Mouse (Mus musculus): ENCODE data around the gene Depdc5. TPM values are rescaled to one million over a fixed set of nuclear protein-coding genes. Genes with fewer than 3 reads are reported as not detected.
"Not testable (repeated sequence)": the region's sequence is repeated elsewhere in the genome, so short reads cannot be mapped to it uniquely, and the experiment has no call there.

Gene Depdc5
- polyA plus RNA-seq, 1 experiment from 2014 or later = 18.3 TPM

DNA sequence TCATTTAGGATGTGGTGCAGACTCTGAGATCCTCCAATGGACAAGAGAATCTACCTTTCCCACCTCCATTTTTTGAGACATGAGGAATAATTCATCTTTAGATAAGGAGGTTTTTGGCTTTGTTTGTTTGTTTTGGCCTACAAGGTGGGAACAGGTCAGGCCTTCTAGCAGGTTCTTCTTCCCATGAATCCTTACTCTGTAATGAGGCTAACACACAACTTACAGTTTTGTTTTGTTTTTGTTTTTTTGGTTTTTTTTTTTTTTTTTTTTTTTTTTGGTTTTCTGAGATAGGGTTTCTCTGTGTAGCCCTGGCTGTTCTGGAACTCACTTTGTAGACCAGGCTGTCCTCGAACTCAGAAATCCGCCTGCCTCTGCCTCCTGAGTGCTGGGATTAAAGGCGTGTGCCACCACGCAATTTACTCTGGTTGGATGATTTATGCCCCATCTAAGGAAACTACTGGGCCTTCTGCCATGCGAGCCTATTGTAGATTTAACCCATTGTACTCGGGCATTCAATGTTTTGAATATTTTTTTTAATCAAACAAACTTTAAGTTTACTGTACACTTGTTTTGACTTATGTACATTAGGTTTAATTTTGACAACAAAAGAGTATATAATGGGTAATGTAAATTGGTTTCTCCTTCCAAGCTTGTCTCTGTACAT is 900 bp upstream of the Depdc5 start:
- H3K4me2 ChIP-seq (ENCODE audit: low read depth, low read length) = peak overlapping the region; percentile 78
- H3K9ac ChIP-seq (ENCODE audit: low read depth, low read length) = no peak overlapping the region
- peak overlapping the region; percentile 81 for H3K27ac ChIP-seq (replicated peaks; ENCODE audit: low read depth, low read length)
- H3K4me1 ChIP-seq (ENCODE audit: control insufficient read depth, insufficient read depth, low read length) = peaks cover 8% of the 10 kb centered on the region
- 75% methylated on average over 6 of the region's 6 CpGs for WGBS
- H3K36me3 ChIP-seq (ENCODE audit: control insufficient read depth, insufficient read depth, low read length) = peaks cover 16% of the 10 kb centered on the region; the same call in 1 of the 2 replicates
- H3K9me3 ChIP-seq (ENCODE audit: control insufficient read depth, low read length) = no peaks in the 10 kb centered on the region
- peak overlapping the region; percentile 80; the same call in 1 of the 2 replicates for H3K4me3 ChIP-seq (ENCODE audit: low read depth, low read length)
- ATAC-seq (ENCODE audit: low read depth) (no peak), DNase-seq (ENCODE audit: low spot score) (no peak)
- H3K27me3 ChIP-seq (replicated peaks; ENCODE audit: control insufficient read depth, insufficient read depth, low read length) = no peaks in the 10 kb centered on the region

- Histone ChIP-seq H3K4me3 (ENCODE audit: low read depth, low read length) (no peak overlapping the region), H3K9ac (ENCODE audit: low read depth, low read length) (no peak overlapping the region), H3K4me1 (ENCODE audit: control insufficient read depth, insufficient read depth, low read length) (peaks cover 4% of the 10 kb centered on the region), H3K27me3 (replicated peaks; ENCODE audit: control insufficient read depth, insufficient read depth, low read length) (no peaks in the 10 kb centered on the region), H3K9me3 (ENCODE audit: control insufficient read depth, low read length) (no peaks in the 10 kb centered on the region), H3K36me3 (ENCODE audit: control insufficient read depth, insufficient read depth, low read length) (peaks cover 58% of the 10 kb centered on the region), H3K4me2 (ENCODE audit: low read depth, low read length) (no peak overlapping the region), H3K27ac (replicated peaks; ENCODE audit: low read depth, low read length) (no peak overlapping the region)
- 94% methylated on average over 5 of the region's 5 CpGs for WGBS
- DNase-seq (ENCODE audit: low spot score) (no peak), ATAC-seq (ENCODE audit: low read depth) (no peak)
Measured at GRCm38 (mm10) chr5:32869389-32870024, 6.0 kb downstream of the Depdc5 start.

DNA sequence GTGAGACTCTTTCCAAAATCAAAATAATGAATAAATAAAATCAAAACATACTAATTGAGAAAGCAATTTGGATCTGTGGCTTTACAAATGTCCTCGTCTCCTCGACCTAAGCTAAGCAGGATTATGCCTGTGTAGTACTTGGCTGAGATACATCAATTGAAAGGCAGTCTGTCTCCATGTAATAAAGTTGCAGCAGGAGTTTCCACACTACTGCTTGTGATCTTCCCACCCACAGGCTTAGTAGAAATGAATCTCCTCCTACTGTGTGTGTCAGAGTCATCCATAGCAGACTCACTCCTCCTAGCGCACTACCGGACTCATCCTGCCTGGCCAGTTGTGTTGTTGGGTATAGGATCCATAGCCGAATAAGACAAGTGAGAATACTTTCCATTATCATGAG is 8.8 kb downstream of the Depdc5 start:
- WGBS = 93% methylated on average over 5 of the region's 5 CpGs
- ATAC-seq (ENCODE audit: low read depth) (no peak), DNase-seq (ENCODE audit: low spot score) (no peak)
- Histone ChIP-seq H3K36me3 (ENCODE audit: control insufficient read depth, insufficient read depth, low read length) (peaks cover 69% of the 10 kb centered on the region), H3K9ac (ENCODE audit: low read depth, low read length) (no peak overlapping the region), H3K9me3 (ENCODE audit: control insufficient read depth, low read length) (no peaks in the 10 kb centered on the region), H3K27ac (replicated peaks; ENCODE audit: low read depth, low read length) (no peak overlapping the region), H3K27me3 (replicated peaks; ENCODE audit: control insufficient read depth, insufficient read depth, low read length) (no peaks in the 10 kb centered on the region), H3K4me3 (ENCODE audit: low read depth, low read length) (no peak overlapping the region), H3K4me1 (ENCODE audit: control insufficient read depth, insufficient read depth, low read length) (no peaks in the 10 kb centered on the region), H3K4me2 (ENCODE audit: low read depth, low read length) (no peak overlapping the region)

- no peaks in the 10 kb centered on the region for H3K27me3 ChIP-seq (replicated peaks; ENCODE audit: control insufficient read depth, insufficient read depth, low read length)
- H3K27ac ChIP-seq (replicated peaks; ENCODE audit: low read depth, low read length) = no peak overlapping the region
- H3K4me1 ChIP-seq (ENCODE audit: control insufficient read depth, insufficient read depth, low read length) = no peaks in the 10 kb centered on the region
- peaks cover 69% of the 10 kb centered on the region for H3K36me3 ChIP-seq (ENCODE audit: control insufficient read depth, insufficient read depth, low read length)
- 61% methylated on average over 3 of the region's 3 CpGs for WGBS
- H3K9me3 ChIP-seq (ENCODE audit: control insufficient read depth, low read length) = no peaks in the 10 kb centered on the region
- no peak overlapping the region for H3K9ac ChIP-seq (ENCODE audit: low read depth, low read length)
- ATAC-seq (ENCODE audit: low read depth) (no peak), DNase-seq (ENCODE audit: low spot score) (no peak)
- H3K4me3 ChIP-seq (ENCODE audit: low read depth, low read length) = no peak overlapping the region
- no peak overlapping the region for H3K4me2 ChIP-seq (ENCODE audit: low read depth, low read length)
Measured at GRCm38 (mm10) chr5:32886739-32887138, 23.2 kb downstream of the Depdc5 start.

GRCm38 (mm10) chr5:32907496-32907895 is 44.0 kb downstream of the Depdc5 start:
- no peaks in the 10 kb centered on the region for H3K4me1 ChIP-seq (ENCODE audit: control insufficient read depth, insufficient read depth, low read length)
- H3K9me3 ChIP-seq (ENCODE audit: control insufficient read depth, low read length) = no peaks in the 10 kb centered on the region
- peaks cover 76% of the 10 kb centered on the region for H3K36me3 ChIP-seq (ENCODE audit: control insufficient read depth, insufficient read depth, low read length)
- no peak overlapping the region for H3K9ac ChIP-seq (ENCODE audit: low read depth, low read length)
- H3K4me2 ChIP-seq (ENCODE audit: low read depth, low read length) = no peak overlapping the region
- H3K27ac ChIP-seq (replicated peaks; ENCODE audit: low read depth, low read length) = no peak overlapping the region
- H3K27me3 ChIP-seq (replicated peaks; ENCODE audit: control insufficient read depth, insufficient read depth, low read length) = no peaks in the 10 kb centered on the region
- H3K4me3 ChIP-seq (ENCODE audit: low read depth, low read length) = no peak overlapping the region
- DNase-seq (ENCODE audit: low spot score) (no peak), ATAC-seq (ENCODE audit: low read depth) (no peak)
- 66% methylated on average over 1 of the region's 1 CpGs for WGBS

DNA sequence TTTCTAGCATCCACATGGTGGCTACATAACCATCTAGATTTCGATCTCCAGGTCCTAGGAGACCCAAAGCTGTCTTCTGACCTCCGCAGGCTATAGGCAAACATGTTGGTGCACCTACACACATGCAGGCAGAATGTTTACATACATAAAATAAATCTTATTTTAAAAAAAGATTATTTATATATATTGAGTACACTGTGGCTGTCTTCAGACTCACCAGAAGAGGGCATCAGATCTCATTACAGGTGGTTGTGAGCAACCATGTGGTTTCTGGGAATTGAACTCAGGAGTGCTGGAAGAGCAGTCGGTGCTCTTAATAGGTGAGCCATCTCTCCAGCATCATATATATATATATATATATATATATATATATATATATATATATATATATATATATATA is 50.6 kb downstream of the Depdc5 start:
- 78% methylated on average over 3 of the region's 3 CpGs for WGBS
- no peak overlapping the region for H3K9ac ChIP-seq (ENCODE audit: low read depth, low read length)
- H3K9me3 ChIP-seq (ENCODE audit: control insufficient read depth, low read length) = no peaks in the 10 kb centered on the region
- DNase-seq (ENCODE audit: low spot score) = no peak
- no peak overlapping the region for H3K4me2 ChIP-seq (ENCODE audit: low read depth, low read length)
- H3K27ac ChIP-seq (replicated peaks; ENCODE audit: low read depth, low read length) = no peak overlapping the region
- H3K27me3 ChIP-seq (replicated peaks; ENCODE audit: control insufficient read depth, insufficient read depth, low read length) = no peaks in the 10 kb centered on the region
- H3K4me3 ChIP-seq (ENCODE audit: low read depth, low read length) = no peak overlapping the region
- H3K4me1 ChIP-seq (ENCODE audit: control insufficient read depth, insufficient read depth, low read length) = no peaks in the 10 kb centered on the region
- peaks cover 73% of the 10 kb centered on the region for H3K36me3 ChIP-seq (ENCODE audit: control insufficient read depth, insufficient read depth, low read length)
- no peak for ATAC-seq (ENCODE audit: low read depth)

- H3K4me1 ChIP-seq (ENCODE audit: control insufficient read depth, insufficient read depth, low read length); H3K4me2 ChIP-seq (ENCODE audit: low read depth, low read length); H3K9me3 ChIP-seq (ENCODE audit: control insufficient read depth, low read length); H3K4me3 ChIP-seq (ENCODE audit: low read depth, low read length); H3K27me3 ChIP-seq (replicated peaks; ENCODE audit: control insufficient read depth, insufficient read depth, low read length); H3K27ac ChIP-seq (replicated peaks; ENCODE audit: low read depth, low read length); DNase-seq (ENCODE audit: low spot score); H3K9ac ChIP-seq (ENCODE audit: low read depth, low read length); ATAC-seq (ENCODE audit: low read depth): not testable (repeated sequence)
- 88% methylated on average over 2 of the region's 2 CpGs for WGBS
- H3K36me3 ChIP-seq (ENCODE audit: control insufficient read depth, insufficient read depth, low read length) = peaks cover 69% of the 10 kb centered on the region
Measured at GRCm38 (mm10) chr5:32919281-32919680, 55.8 kb downstream of the Depdc5 start.

- H3K4me2 ChIP-seq (ENCODE audit: low read depth, low read length) = no peak overlapping the region
Measured at GRCm38 (mm10) chr5:32922906-32923305, 59.4 kb downstream of the Depdc5 start.

DNA sequence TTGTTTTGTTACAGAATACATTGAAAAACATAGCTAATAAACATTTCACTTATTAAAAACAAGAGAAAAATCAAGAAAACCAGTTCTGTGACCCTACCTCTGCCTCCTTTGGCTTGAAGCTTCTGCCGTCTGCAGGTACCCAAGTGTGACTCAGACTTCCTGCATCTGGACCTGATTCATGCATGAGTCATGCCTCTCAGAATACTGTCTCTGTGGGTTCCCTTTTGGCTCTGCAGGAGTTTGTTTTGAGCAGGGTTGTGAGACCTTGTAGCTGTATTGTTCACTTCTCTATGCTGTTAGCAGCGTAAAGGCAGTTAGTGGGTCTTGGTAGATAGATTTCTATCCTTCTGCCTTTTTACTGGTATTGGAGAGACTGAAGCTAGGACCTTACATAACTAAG is 67.3 kb downstream of the Depdc5 start:
- ATAC-seq (ENCODE audit: low read depth) (no peak), DNase-seq (ENCODE audit: low spot score) (peak; percentile 14)
- H3K36me3 ChIP-seq (ENCODE audit: control insufficient read depth, insufficient read depth, low read length) = peaks cover 70% of the 10 kb centered on the region
- no peak overlapping the region for H3K27ac ChIP-seq (replicated peaks; ENCODE audit: low read depth, low read length)
- 72% methylated on average over 2 of the region's 2 CpGs for WGBS
- H3K9me3 ChIP-seq (ENCODE audit: control insufficient read depth, low read length) = no peaks in the 10 kb centered on the region
- H3K9ac ChIP-seq (ENCODE audit: low read depth, low read length) = no peak overlapping the region
- H3K27me3 ChIP-seq (replicated peaks; ENCODE audit: control insufficient read depth, insufficient read depth, low read length) = no peaks in the 10 kb centered on the region
- H3K4me3 ChIP-seq (ENCODE audit: low read depth, low read length) = no peak overlapping the region
- H3K4me2 ChIP-seq (ENCODE audit: low read depth, low read length) = no peak overlapping the region
- no peaks in the 10 kb centered on the region for H3K4me1 ChIP-seq (ENCODE audit: control insufficient read depth, insufficient read depth, low read length)

More at GRCm38 (mm10) chr5:32922906-32923305, 59.4 kb downstream of the Depdc5 start:
- H3K4me1 ChIP-seq (ENCODE audit: control insufficient read depth, insufficient read depth, low read length) = no peaks in the 10 kb centered on the region
- DNase-seq (ENCODE audit: low spot score) (no peak), ATAC-seq (ENCODE audit: low read depth) (no peak)
- H3K27ac ChIP-seq (replicated peaks; ENCODE audit: low read depth, low read length) = no peak overlapping the region
- no peaks in the 10 kb centered on the region for H3K27me3 ChIP-seq (replicated peaks; ENCODE audit: control insufficient read depth, insufficient read depth, low read length)
- no peak overlapping the region for H3K4me3 ChIP-seq (ENCODE audit: low read depth, low read length)
- WGBS = 95% methylated on average over 4 of the region's 4 CpGs
- no peak overlapping the region for H3K9ac ChIP-seq (ENCODE audit: low read depth, low read length)
- no peaks in the 10 kb centered on the region for H3K9me3 ChIP-seq (ENCODE audit: control insufficient read depth, low read length)
- peaks cover 75% of the 10 kb centered on the region for H3K36me3 ChIP-seq (ENCODE audit: control insufficient read depth, insufficient read depth, low read length)

All from embryonic facial prominence, embryonic 14.5 days (tissue).